Mouse (Mus musculus) lung, postnatal 0 days (tissue): Measurements from ENCODE around the gene Dusp15.

Source experiments
- CTCF ChIP-seq: IDR thresholded peaks from 2 replicates; pipeline ENCODE4 v1.5.1; 2016; ENCODE audit warnings: antibody characterized with exemption, mild to moderate bottlenecking
- EP300 ChIP-seq: IDR thresholded peaks from 2 replicates; pipeline ENCODE4 v1.6.1; 2016; ENCODE audit warnings: antibody characterized with exemption, mild to moderate bottlenecking, control low read depth

DNA sequence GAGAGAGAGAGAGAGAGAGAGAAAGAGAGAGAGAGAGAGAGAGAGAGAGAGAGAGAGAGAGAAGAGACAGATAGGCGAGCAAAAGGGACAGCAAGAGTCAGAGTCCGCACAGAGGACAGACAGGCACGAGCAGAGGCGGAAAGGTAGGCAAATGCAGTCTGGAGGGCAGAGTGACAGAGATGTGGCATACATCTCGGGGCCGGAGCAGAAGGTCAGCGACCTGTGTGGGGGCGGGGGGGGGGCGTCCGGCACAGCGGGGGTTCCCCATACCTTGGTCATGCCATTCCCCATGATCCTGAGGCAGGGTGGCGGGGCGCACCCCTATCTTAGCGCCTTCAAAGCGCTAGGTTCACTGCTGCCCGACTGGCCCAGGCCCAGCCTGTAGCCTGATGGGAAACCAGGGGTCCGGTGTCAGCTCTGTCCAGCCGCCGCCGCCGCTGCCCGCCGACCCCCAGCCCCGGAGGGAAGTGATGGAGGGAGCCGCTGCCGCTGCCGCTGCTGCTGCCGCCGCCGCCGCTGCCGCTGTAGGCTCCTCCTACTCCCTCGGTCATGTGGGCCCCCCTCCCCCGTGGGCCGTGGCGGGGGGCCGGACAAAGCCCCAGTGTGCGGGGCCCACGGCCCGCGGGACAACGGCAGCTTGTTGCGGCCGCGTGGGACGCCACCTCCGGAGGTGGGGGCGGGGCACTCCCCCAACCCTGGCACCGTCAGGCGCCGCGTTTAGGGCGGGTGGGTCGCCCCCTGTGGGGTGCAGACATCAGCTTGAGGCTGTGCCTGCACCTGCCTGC lies at the start of gene Dusp15:
- TF ChIP-seq CTCF (no peak; the same call in 1 of the 2 replicates), EP300 (no peak)
